Mouse (Mus musculus) embryonic fibroblast, embryonic 13.5 days (primary cell): ENCODE measurements around the gene Kcnip2. TPM values are rescaled to one million over a fixed set of nuclear protein-coding genes. Genes with fewer than 3 reads are reported as not detected.
A peak's percentile ranks its signal among the peaks of the same experiment; 100 is the strongest.

ENCODE experiments used
- H3K27ac ChIP-seq: 2 replicates; pipeline ENCODE4 v1.5.1; 2012; ENCODE audit warnings: low read length, control low read depth, inconsistent platforms; ENCODE audit not compliant: insufficient read depth
- H3K4me1 ChIP-seq: 2 replicates; pipeline ENCODE4 v1.6.1; 2011; ENCODE audit warnings: low read length; ENCODE audit not compliant: control insufficient read depth, insufficient read depth
- H3K4me3 ChIP-seq: 2 replicates; pipeline ENCODE4 v1.5.1; 2011; ENCODE audit warnings: mild to moderate bottlenecking, control low read depth, low read length; ENCODE audit not compliant: insufficient read depth
- CTCF ChIP-seq: IDR thresholded peaks from 2 replicates; pipeline ENCODE4 v1.5.1; 2011; ENCODE audit warnings: mild to moderate bottlenecking, control low read depth, low read length, moderate library complexity, borderline replicate concordance; ENCODE audit not compliant: insufficient read depth
- POLR2A ChIP-seq: IDR thresholded peaks from 2 replicates; pipeline ENCODE4 v1.6.1; 2011; ENCODE audit warnings: low read depth, mild to moderate bottlenecking, control low read depth, low read length, moderate library complexity
- polyA plus RNA-seq: library from polyadenylated mRNA; stranded (reverse); fragments of >200 nt; gene quantifications from 2 replicates; pipeline ENCODE4 v1.2.4, GENCODE M21; 2011; ENCODE audit warnings: low read depth; ENCODE audit not compliant: missing spikeins, insufficient read length

The Kcnip2 gene
- polyA plus RNA-seq, 1 experiment: not detected

GRCm38 (mm10) chr19:45783181-45783932 is 32.5 kb downstream of the Kcnip2 start, which contains the start of gene Mgea5:
Gene Mgea5, minus strand, starts transcription at chr19:45783837.
- Histone ChIP-seq H3K4me1 (peaks cover 4% of the 10 kb centered on the region), H3K4me3 (peak within 1 kb of the TSS; percentile 88), H3K27ac (peak within 1 kb of the TSS; percentile 80)
- TF ChIP-seq CTCF (no peak), POLR2A (peak; percentile 69)

GRCm38 (mm10) chr19:45782315-45783001 is 33.4 kb downstream of the Kcnip2 start:
- Histone ChIP-seq H3K27ac (peak overlapping the region; percentile 79), H3K4me3 (peak overlapping the region; percentile 88), H3K4me1 (peaks cover 4% of the 10 kb centered on the region)
- no peak for TF ChIP-seq POLR2A
- TF ChIP-seq CTCF: no peak

DNA sequence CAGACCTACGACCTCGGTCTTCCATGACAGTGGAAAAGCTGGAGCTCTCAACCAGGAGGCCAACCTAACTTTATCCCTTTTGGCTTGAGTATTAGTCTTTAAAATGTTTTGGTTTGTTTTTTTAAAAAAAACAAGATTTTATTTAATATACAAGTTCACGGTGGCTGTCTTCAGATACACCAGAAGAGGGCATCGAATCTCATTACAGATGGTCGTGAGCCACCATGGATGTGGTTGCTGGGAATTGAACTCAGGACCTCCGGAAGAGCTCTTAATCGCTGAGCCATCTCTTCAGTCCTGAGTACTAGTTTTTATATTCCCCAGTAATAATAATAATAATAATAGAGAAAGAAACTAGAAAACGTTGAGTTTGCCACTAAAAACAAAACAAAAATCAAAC is 34.2 kb downstream of the Kcnip2 start:
- Histone ChIP-seq H3K27ac (no peak overlapping the region), H3K4me3 (peak overlapping the region; percentile 39), H3K4me1 (peaks cover 4% of the 10 kb centered on the region)
- TF ChIP-seq POLR2A (no peak), CTCF (no peak)

DNA sequence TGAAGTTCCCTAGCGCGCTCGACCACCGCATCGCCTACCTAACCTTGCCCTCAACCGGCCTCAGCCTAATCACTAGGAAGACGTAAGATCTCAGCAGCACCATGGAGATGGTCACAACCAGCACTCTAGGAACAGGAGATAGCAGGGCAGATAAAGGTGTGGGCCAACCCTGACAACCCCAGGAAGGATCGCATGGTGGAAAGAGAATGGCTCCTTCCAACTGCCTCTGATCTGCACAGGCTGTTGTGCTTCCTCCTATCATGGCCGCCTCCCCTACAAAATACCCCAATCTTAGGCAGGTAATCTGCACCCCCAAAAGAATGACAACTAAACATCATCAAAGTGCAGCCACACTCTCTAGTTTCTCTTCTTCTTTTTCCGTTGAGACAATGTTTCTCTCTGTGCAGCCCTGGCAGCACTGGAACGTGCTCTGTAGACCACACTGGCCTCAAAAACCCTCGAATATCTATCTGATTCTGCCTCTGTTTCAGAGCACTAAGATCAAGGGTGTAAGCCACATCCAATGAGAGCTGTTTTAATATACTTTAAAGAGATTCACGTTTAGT is 35.4 kb downstream of the Kcnip2 start:
- H3K27ac ChIP-seq: no peak overlapping the region
- peak overlapping the region; percentile 39; the same call in 1 of the 2 replicates for H3K4me3 ChIP-seq
- H3K4me1 ChIP-seq: peaks cover 4% of the 10 kb centered on the region
- TF ChIP-seq POLR2A (no peak), CTCF (no peak)

DNA sequence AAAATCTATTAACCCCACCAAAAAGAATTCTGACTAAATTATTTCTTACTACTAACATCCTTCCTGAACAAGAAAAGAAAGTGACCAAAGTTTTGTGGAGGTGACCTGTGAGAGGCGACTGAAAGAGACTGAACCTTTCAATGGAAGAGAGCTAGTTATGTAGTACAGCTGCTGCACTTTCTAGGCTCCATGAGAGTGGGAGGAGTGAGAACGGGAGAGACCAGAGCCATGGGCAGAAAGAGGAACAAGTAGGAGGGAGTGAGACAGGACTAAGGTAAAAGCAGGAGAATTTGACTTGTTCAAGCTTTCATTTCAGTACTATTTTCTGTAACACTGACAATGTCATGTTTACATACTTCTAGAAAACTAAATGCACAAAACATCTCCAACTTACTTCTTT is 40.4 kb downstream of the Kcnip2 start:
- Histone ChIP-seq H3K4me1 (no peaks in the 10 kb centered on the region; the same call in 1 of the 2 replicates), H3K27ac (no peak overlapping the region), H3K4me3 (no peak overlapping the region)
- TF ChIP-seq POLR2A (no peak), CTCF (no peak)

DNA sequence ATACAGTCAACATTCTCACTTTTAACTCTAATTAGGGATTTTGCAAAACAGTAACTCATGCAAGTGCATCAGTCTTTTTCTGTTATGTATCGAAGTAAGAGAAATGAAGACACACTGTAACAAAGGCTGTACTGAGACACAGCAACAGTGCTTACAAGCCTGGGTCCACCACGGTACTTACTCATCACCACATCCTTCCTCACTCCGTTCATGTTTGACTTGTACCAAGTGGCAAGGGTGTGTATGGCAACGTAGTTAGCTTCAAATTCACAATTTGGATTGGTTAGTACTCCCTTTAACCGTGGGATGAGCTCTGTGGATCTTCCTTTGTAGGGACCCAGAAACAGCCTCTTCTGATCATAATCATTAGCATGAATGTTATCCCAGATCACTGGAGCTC is 44.4 kb downstream of the Kcnip2 start:
- TF ChIP-seq POLR2A (no peak), CTCF (no peak)
- Histone ChIP-seq H3K27ac (no peak overlapping the region), H3K4me1 (no peaks in the 10 kb centered on the region), H3K4me3 (no peak overlapping the region)

DNA sequence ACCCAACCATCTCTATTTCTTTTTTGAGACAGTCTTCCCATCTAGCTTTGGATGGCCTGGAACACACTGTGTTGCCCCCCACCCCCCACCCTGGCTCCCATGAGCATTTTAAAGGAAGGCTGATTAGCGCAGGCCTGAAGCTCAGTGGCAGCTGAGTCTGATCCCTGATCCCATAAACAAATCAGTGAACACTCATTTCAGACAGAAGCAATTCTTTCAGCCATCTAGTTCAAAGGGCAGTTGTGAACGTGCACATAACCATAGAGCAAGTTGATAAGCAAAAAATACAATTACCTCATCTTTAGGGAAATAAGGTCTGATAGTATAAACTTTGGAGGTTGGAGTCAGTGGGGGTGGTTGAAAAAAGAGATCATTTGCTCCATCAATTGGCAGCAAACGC is 55.1 kb downstream of the Kcnip2 start:
- Histone ChIP-seq H3K4me1 (no peaks in the 10 kb centered on the region), H3K4me3 (no peak overlapping the region), H3K27ac (no peak overlapping the region)
- TF ChIP-seq POLR2A: no peak

DNA sequence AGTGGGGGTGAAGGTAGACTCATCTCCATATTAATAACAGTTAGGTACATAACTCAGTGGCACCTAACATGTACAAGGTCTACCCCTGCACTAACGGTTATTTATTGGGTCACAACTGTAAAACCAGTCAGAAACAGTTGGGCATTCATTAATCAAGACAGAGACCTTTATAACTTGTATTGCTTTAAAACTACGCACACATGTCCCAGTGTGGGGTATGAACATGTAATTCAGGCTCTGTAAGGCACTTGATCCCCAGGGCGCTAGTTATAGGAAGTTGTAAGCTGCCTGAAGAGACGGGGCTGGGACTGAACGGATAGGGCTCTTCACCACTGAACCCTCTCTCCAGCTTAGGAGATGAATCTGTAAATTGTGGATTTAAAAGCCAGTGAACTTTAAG is 57.2 kb downstream of the Kcnip2 start:
- Histone ChIP-seq H3K4me3 (no peak overlapping the region), H3K4me1 (no peaks in the 10 kb centered on the region), H3K27ac (no peak overlapping the region)
- TF ChIP-seq CTCF: no peak
- no peak for TF ChIP-seq POLR2A

- no peak overlapping the region for H3K4me3 ChIP-seq
- H3K4me1 ChIP-seq: no peaks in the 10 kb centered on the region
- TF ChIP-seq POLR2A: no peak
- TF ChIP-seq CTCF: no peak
- no peak overlapping the region for H3K27ac ChIP-seq
These were observed 62.3 kb downstream of the Kcnip2 start for GRCm38 (mm10) chr19:45753551-45753950.

GRCm38 (mm10) chr19:45751881-45752280 is 64.0 kb downstream of the Kcnip2 start:
- Histone ChIP-seq H3K4me1 (no peaks in the 10 kb centered on the region), H3K27ac (no peak overlapping the region), H3K4me3 (no peak overlapping the region)
- no peak for TF ChIP-seq CTCF
- no peak for TF ChIP-seq POLR2A
